Mouse (Mus musculus) spleen, postnatal 14 days (tissue): ENCODE results near the gene Sparc.

Experiments used
- DNase-seq, 2 experiments: peaks; one replicate each; pipeline ENCODE4 v3.0.0; 2021 to 2022; ENCODE audit warnings: low spot score in 2 of 2

Gene Sparc

GRCm38 (mm10) chr11:55422978-55423377 lies at the start of gene Sparc:
Gene Sparc (minus strand): TSS chr11:55423183.
- no peak for DNase-seq

- DNase-seq = no peak
Measured at GRCm38 (mm10) chr11:55471467-55471866, 48.5 kb upstream of the Sparc start.

GRCm38 (mm10) chr11:55470761-55471160 lies 47.8 kb upstream of the Sparc start:
- no peak for DNase-seq

GRCm38 (mm10) chr11:55469923-55470691 lies 47.1 kb upstream of the Sparc start:
- DNase-seq = peak in 1 of 2 experiments; percentile 11

GRCm38 (mm10) chr11:55469048-55469843 lies 46.3 kb upstream of the Sparc start, which contains the start of gene G3bp1:
Gene G3bp1 (plus strand): TSS chr11:55469685.
- DNase-seq = peak; percentile 96 to 97

GRCm38 (mm10) chr11:55468611-55469047 lies 45.6 kb upstream of the Sparc start:
- no peak for DNase-seq

GRCm38 (mm10) chr11:55468012-55468411 lies 45.0 kb upstream of the Sparc start:
- DNase-seq = no peak

- DNase-seq = no peak
Measured at GRCm38 (mm10) chr11:55465177-55465576, 42.2 kb upstream of the Sparc start.

GRCm38 (mm10) chr11:55464707-55465106 lies 41.7 kb upstream of the Sparc start:
- DNase-seq = no peak

- DNase-seq = no peak
Measured at GRCm38 (mm10) chr11:55462149-55462548, 39.2 kb upstream of the Sparc start.

- DNase-seq = peak; percentile 86 to 87
Measured at GRCm38 (mm10) chr11:55461019-55461645, 38.1 kb upstream of the Sparc start, which contains the start of gene Atox1. Gene Atox1 (minus strand): TSS chr11:55461239.

GRCm38 (mm10) chr11:55460559-55461018 lies 37.6 kb upstream of the Sparc start:
- no peak for DNase-seq

GRCm38 (mm10) chr11:55459850-55460558 lies 37.0 kb upstream of the Sparc start:
- DNase-seq = no peak

- DNase-seq = no peak
Measured at GRCm38 (mm10) chr11:55458501-55458900, 35.5 kb upstream of the Sparc start.

- no peak for DNase-seq
Measured at GRCm38 (mm10) chr11:55455166-55455565, 32.2 kb upstream of the Sparc start.

- DNase-seq = no peak
Measured at GRCm38 (mm10) chr11:55453640-55454039, 30.7 kb upstream of the Sparc start.

GRCm38 (mm10) chr11:55450311-55450710 lies 27.3 kb upstream of the Sparc start:
- no peak for DNase-seq

- no peak for DNase-seq
Measured at GRCm38 (mm10) chr11:55449531-55449930, 26.5 kb upstream of the Sparc start.

GRCm38 (mm10) chr11:55446579-55446978 lies 23.6 kb upstream of the Sparc start:
- DNase-seq = peak in 1 of 2 experiments; percentile 48

- DNase-seq = no peak
Measured at GRCm38 (mm10) chr11:55444772-55445171, 21.8 kb upstream of the Sparc start.

- DNase-seq = no peak
Measured at GRCm38 (mm10) chr11:55439718-55440117, 16.7 kb upstream of the Sparc start.
